Mouse (Mus musculus): ENCODE data around the gene Cdk12. TPM values are rescaled to one million over a fixed set of nuclear protein-coding genes. Genes with fewer than 3 reads are reported as not detected.

Gene Cdk12
- total and polyA plus RNA-seq, 2 experiments from 2014 or later: 5.8 to 28.5 TPM

- H3K4me1 ChIP-seq (ENCODE audit: insufficient read depth, low read length): no peaks in the 10 kb centered on the region
- peak overlapping the region; percentile 58 for H3K4me2 ChIP-seq (ENCODE audit: low read depth, low read length)
- DNase-seq (ENCODE audit: low spot score) (no peak), ATAC-seq (no peak)
- H3K36me3 ChIP-seq (ENCODE audit: insufficient read depth, low read length): no peaks in the 10 kb centered on the region
- H3K4me3 ChIP-seq (ENCODE audit: low read length): peak overlapping the region; percentile 54
- WGBS: under 1% methylated on average over 34 of the region's 35 CpGs
- peak overlapping the region; percentile 73 for H3K9ac ChIP-seq (replicated peaks; ENCODE audit: low read length)
- H3K27ac ChIP-seq: peak overlapping the region; percentile 89
- no peak for TF ChIP-seq CTCF (IDR thresholded peaks at IDR 0.05; ENCODE audit: low read depth)
- peaks cover 43% of the 10 kb centered on the region for H3K27me3 ChIP-seq (ENCODE audit: insufficient read depth, low read length)
- no peaks in the 10 kb centered on the region for H3K9me3 ChIP-seq (ENCODE audit: low read length)
Observed at GRCm38 (mm10) chr11:98328031-98328370, 125.1 kb downstream of the Cdk12 start.

Small RNA genes lying within 50 kb of the gene (microRNA-seq; reads per million reads assigned to microRNA genes)
- gene Gm27399 (0 reads per million in 2 experiments), gene Mir5119 (0 reads per million in 2 experiments)

Other genes starting within 250 kb of the Cdk12 start
- 1.5 and 3.8 TPM in 2 replicates for gene Plxdc1, start 216.6 kb upstream of the Cdk12 start, total RNA-seq (2014; rRNA removed)
- 4.2 and 4.6 TPM in 2 replicates for gene Plxdc1, start 216.6 kb upstream of the Cdk12 start, polyA plus RNA-seq (2015; fragmentation: Nextera tagmentation; extraction: Ambion mirVana)
- gene Arl5c, start 206.9 kb upstream of the Cdk12 start, total RNA-seq (2014; rRNA removed): 2.0 and 2.6 TPM in 2 replicates
- 3.6 and 4.8 TPM in 2 replicates for gene Arl5c, start 206.9 kb upstream of the Cdk12 start, polyA plus RNA-seq (2015; fragmentation: Nextera tagmentation; extraction: Ambion mirVana)
- 83.4 and 84.4 TPM in 2 replicates for gene Cacnb1, start 180.0 kb upstream of the Cdk12 start, total RNA-seq (2014; rRNA removed)
- 43.1 and 51.0 TPM in 2 replicates for gene Cacnb1, start 180.0 kb upstream of the Cdk12 start, polyA plus RNA-seq (2015; fragmentation: Nextera tagmentation; extraction: Ambion mirVana)
- gene Rpl19, start 176.3 kb upstream of the Cdk12 start, total RNA-seq (2014; rRNA removed): 462 and 515 TPM in 2 replicates
- gene Rpl19, start 176.3 kb upstream of the Cdk12 start, polyA plus RNA-seq (2015; fragmentation: Nextera tagmentation; extraction: Ambion mirVana): 650 and 673 TPM in 2 replicates
- 4.4 and 6.9 TPM in 2 replicates for gene Stac2, start 149.6 kb upstream of the Cdk12 start, total RNA-seq (2014; rRNA removed)
- 5.8 and 6.1 TPM in 2 replicates for gene Stac2, start 149.6 kb upstream of the Cdk12 start, polyA plus RNA-seq (2015; fragmentation: Nextera tagmentation; extraction: Ambion mirVana)
- 15.7 and 20.9 TPM in 2 replicates for gene Fbxl20, start 52.7 kb upstream of the Cdk12 start, total RNA-seq (2014; rRNA removed)
- 11.9 and 13.0 TPM in 2 replicates for gene Fbxl20, start 52.7 kb upstream of the Cdk12 start, polyA plus RNA-seq (2015; fragmentation: Nextera tagmentation; extraction: Ambion mirVana)
- gene Med1, start 9.8 kb upstream of the Cdk12 start, total RNA-seq (2014; rRNA removed): 32.7 and 39.5 TPM in 2 replicates
- 48.9 and 49.0 TPM in 2 replicates for gene Med1, start 9.8 kb upstream of the Cdk12 start, polyA plus RNA-seq (2015; fragmentation: Nextera tagmentation; extraction: Ambion mirVana)
- 87.0 and 93.2 TPM in 2 replicates for gene Neurod2, start 126.6 kb downstream of the Cdk12 start, total RNA-seq (2014; rRNA removed)
- gene Neurod2, start 126.6 kb downstream of the Cdk12 start, polyA plus RNA-seq (2015; fragmentation: Nextera tagmentation; extraction: Ambion mirVana): 30.7 and 34.3 TPM in 2 replicates
- gene Ppp1r1b, start 145.3 kb downstream of the Cdk12 start, total RNA-seq (2014; rRNA removed): 1.3 and 3.5 TPM in 2 replicates
- 18.0 and 19.1 TPM in 2 replicates for gene Ppp1r1b, start 145.3 kb downstream of the Cdk12 start, polyA plus RNA-seq (2015; fragmentation: Nextera tagmentation; extraction: Ambion mirVana)
- gene Stard3, start 155.3 kb downstream of the Cdk12 start, total RNA-seq (2014; rRNA removed): 44.0 and 52.4 TPM in 2 replicates
- 28.4 and 31.9 TPM in 2 replicates for gene Stard3, start 155.3 kb downstream of the Cdk12 start, polyA plus RNA-seq (2015; fragmentation: Nextera tagmentation; extraction: Ambion mirVana)
- 0.26 and 4.4 TPM in 2 replicates for gene Tcap, start 180.8 kb downstream of the Cdk12 start, total RNA-seq (2014; rRNA removed)
- gene Tcap, start 180.8 kb downstream of the Cdk12 start, polyA plus RNA-seq (2015; fragmentation: Nextera tagmentation; extraction: Ambion mirVana): not detected in 2 replicates
- gene Pnmt, start 183.4 kb downstream of the Cdk12 start, total RNA-seq (2014; rRNA removed): 1.2 and 5.4 TPM in 2 replicates
- gene Pnmt, start 183.4 kb downstream of the Cdk12 start, polyA plus RNA-seq (2015; fragmentation: Nextera tagmentation; extraction: Ambion mirVana): 5.4 and 5.5 TPM in 2 replicates
- 10.6 and 12.0 TPM in 2 replicates for gene Pgap3, start 197.4 kb downstream of the Cdk12 start, total RNA-seq (2014; rRNA removed)
- gene Pgap3, start 197.4 kb downstream of the Cdk12 start, polyA plus RNA-seq (2015; fragmentation: Nextera tagmentation; extraction: Ambion mirVana): 7.8 and 9.2 TPM in 2 replicates
- gene Erbb2, start 209.4 kb downstream of the Cdk12 start, total RNA-seq (2014; rRNA removed): 8.0 and 11.7 TPM in 2 replicates
- 4.9 and 5.1 TPM in 2 replicates for gene Erbb2, start 209.4 kb downstream of the Cdk12 start, polyA plus RNA-seq (2015; fragmentation: Nextera tagmentation; extraction: Ambion mirVana)
- gene Mien1, start 235.9 kb downstream of the Cdk12 start, total RNA-seq (2014; rRNA removed): 70.0 and 73.9 TPM in 2 replicates
- gene Mien1, start 235.9 kb downstream of the Cdk12 start, polyA plus RNA-seq (2015; fragmentation: Nextera tagmentation; extraction: Ambion mirVana): 259 and 264 TPM in 2 replicates
- gene Grb7, start 243.3 kb downstream of the Cdk12 start, total RNA-seq (2014; rRNA removed): 1.5 and 2.7 TPM in 2 replicates
- gene Grb7, start 243.3 kb downstream of the Cdk12 start, polyA plus RNA-seq (2015; fragmentation: Nextera tagmentation; extraction: Ambion mirVana): 1.7 and 2.0 TPM in 2 replicates

Data from hindbrain, postnatal 0 days (tissue).